Mouse (Mus musculus) lung, postnatal 0 days (tissue): ENCODE results near the gene Smu1.

Experiments
- CTCF ChIP-seq: IDR thresholded peaks from 2 replicates; pipeline ENCODE4 v1.5.1; 2016; ENCODE audit warnings: antibody characterized with exemption, mild to moderate bottlenecking
- EP300 ChIP-seq: IDR thresholded peaks from 2 replicates; pipeline ENCODE4 v1.6.1; 2016; ENCODE audit warnings: antibody characterized with exemption, mild to moderate bottlenecking, control low read depth

GRCm38 (mm10) chr4:40777116-40777515, 19.4 kb upstream of the Smu1 start:
- TF ChIP-seq CTCF (no peak), EP300 (no peak)
